Mouse (Mus musculus): Measurements from ENCODE around the gene Cdkn2b. TPM values are rescaled to one million over a fixed set of nuclear protein-coding genes. Genes with fewer than 3 reads are reported as not detected.

Gene Cdkn2b
- total and polyA plus RNA-seq, 3 experiments = not detected

GRCm38 (mm10) chr4:89272101-89272718, 38.6 kb downstream of the Cdkn2b start:
- Histone ChIP-seq H3K27me3 (replicated peaks) (no peaks in the 10 kb centered on the region), H3K27ac (ENCODE audit: insufficient read depth, low read depth) (no peak overlapping the region), H3K36me3 (replicated peaks in 1 of 2; ENCODE audit: control insufficient read depth in 1 of 2, insufficient read depth in 1 of 2, low read length in 1 of 2) (no peaks in the 10 kb centered on the region), H3K4me2 (ENCODE audit: insufficient read depth, low read depth, poor library complexity, severe bottlenecking) (no peak overlapping the region), H3K79me2 (replicated peaks; ENCODE audit: control insufficient read depth, extremely low read depth, insufficient read depth, poor library complexity, severe bottlenecking) (no peaks in the 10 kb centered on the region), H3K4me1 (ENCODE audit: control insufficient read depth in 1 of 2, insufficient read depth in 2 of 2) (no peaks in the 10 kb centered on the region), H3K9me3 (replicated peaks; ENCODE audit: low read length) (no peaks in the 10 kb centered on the region), H3K4me3 (replicated peaks in 1 of 3; ENCODE audit: low read depth in 2 of 3, low read length in 2 of 3, poor library complexity in 1 of 3) (no peak overlapping the region), H3K9ac (ENCODE audit: insufficient read depth, low read depth) (no peak overlapping the region)
- TF ChIP-seq MAZ (IDR thresholded peaks at IDR 0.05; ENCODE audit: low read depth, low read length) = no peak
- no peak for TF ChIP-seq RCOR1 (conservative IDR thresholded peaks at IDR 0.05; ENCODE audit: low read depth, low read length)
- no peak for TF ChIP-seq ZMIZ1 (IDR thresholded peaks at IDR 0.05; ENCODE audit: low read depth, low read length)
- TF ChIP-seq JUN (IDR thresholded peaks at IDR 0.05; ENCODE audit: insufficient read depth, low read depth, low read length) = no peak
- TF ChIP-seq MAX (IDR thresholded peaks at IDR 0.05; ENCODE audit: low read length) = no peak
- no peak for TF ChIP-seq CHD2 (IDR thresholded peaks at IDR 0.05; ENCODE audit: low read length)
- no peak for TF ChIP-seq MXI1 (IDR thresholded peaks at IDR 0.05; ENCODE audit: low read depth, low read length)
- TF ChIP-seq ETS1 (conservative IDR thresholded peaks at IDR 0.05; ENCODE audit: low read depth, low read length) = no peak
- TF ChIP-seq ZKSCAN1 (IDR thresholded peaks at IDR 0.05; ENCODE audit: borderline replicate concordance, low read depth, low read length) = no peak
- TF ChIP-seq E2F4 (IDR thresholded peaks at IDR 0.05; ENCODE audit: insufficient replicate concordance, low read depth, low read length) = no peak
- TF ChIP-seq ZC3H11A (IDR thresholded peaks at IDR 0.05; ENCODE audit: low read depth, low read length) = no peak
- no peak for TF ChIP-seq TCF12 (IDR thresholded peaks at IDR 0.05; ENCODE audit: low read depth, low read length)
- TF ChIP-seq MYC (IDR thresholded peaks at IDR 0.05; ENCODE audit: low read depth, low read length) = no peak
- TF ChIP-seq POLR2A (IDR thresholded peaks at IDR 0.05; ENCODE audit: low read depth, low read length) = no peak
- TF ChIP-seq ELF1 (IDR thresholded peaks at IDR 0.05; ENCODE audit: low read depth, low read length) = no peak
- TF ChIP-seq TBP (conservative IDR thresholded peaks at IDR 0.05; ENCODE audit: low read depth, low read length) = no peak
- TF ChIP-seq NRF1 (IDR thresholded peaks at IDR 0.05; ENCODE audit: low read depth, low read length) = no peak
- no peak for TF ChIP-seq JUND (conservative IDR thresholded peaks at IDR 0.05; ENCODE audit: low read depth, low read length)
- TF ChIP-seq SIN3A (IDR thresholded peaks at IDR 0.05; ENCODE audit: low read length) = no peak
- TF ChIP-seq EP300 (IDR thresholded peaks at IDR 0.05; ENCODE audit: low read length) = no peak
- in situ Hi-C loops (cut with MboI; ENCODE audit: low pct_ligation_motif_present, low pct_unique_long_range_greater_than_20kb, low sequenced_read_pairs) (no loop called here), dilution Hi-C loops (cut with MboI; ENCODE audit: extremely low pct_ligation_motif_present, extremely low pct_unique_long_range_greater_than_20kb, low sequenced_read_pairs) (no loop called here)
- DNase-seq (ENCODE audit: extremely low read depth) = no peak

GRCm38 (mm10) chr4:89257768-89258167, 53.1 kb downstream of the Cdkn2b start:
- Histone ChIP-seq H3K4me1 (ENCODE audit: control insufficient read depth in 1 of 2, insufficient read depth in 2 of 2) (no peaks in the 10 kb centered on the region), H3K27me3 (replicated peaks) (no peaks in the 10 kb centered on the region), H3K4me2 (ENCODE audit: insufficient read depth, low read depth, poor library complexity, severe bottlenecking) (no peak overlapping the region), H3K27ac (ENCODE audit: insufficient read depth, low read depth) (no peak overlapping the region), H3K9ac (ENCODE audit: insufficient read depth, low read depth) (no peak overlapping the region), H3K9me3 (replicated peaks; ENCODE audit: low read length) (no peaks in the 10 kb centered on the region), H3K4me3 (replicated peaks in 1 of 3; ENCODE audit: low read depth in 2 of 3, low read length in 2 of 3, poor library complexity in 1 of 3) (no peak overlapping the region), H3K79me2 (replicated peaks; ENCODE audit: control insufficient read depth, extremely low read depth, insufficient read depth, poor library complexity, severe bottlenecking) (no peaks in the 10 kb centered on the region), H3K36me3 (replicated peaks in 1 of 2; ENCODE audit: control insufficient read depth in 1 of 2, insufficient read depth in 1 of 2, low read length in 1 of 2) (no peaks in the 10 kb centered on the region)
- TF ChIP-seq USF1 (IDR thresholded peaks at IDR 0.05; ENCODE audit: low read depth, low read length) = no peak
- TF ChIP-seq UBTF (IDR thresholded peaks at IDR 0.05; ENCODE audit: low read depth, low read length) = no peak
- TF ChIP-seq RAD21 (IDR thresholded peaks at IDR 0.05; ENCODE audit: low read depth, low read length) = no peak
- no peak for TF ChIP-seq MAFK (IDR thresholded peaks at IDR 0.05; ENCODE audit: insufficient replicate concordance, low read length)
- no peak for TF ChIP-seq MXI1 (IDR thresholded peaks at IDR 0.05; ENCODE audit: low read depth, low read length)
- no peak for TF ChIP-seq IRF4 (IDR thresholded peaks at IDR 0.05; ENCODE audit: low read depth, low read length)
- no peak for TF ChIP-seq JUN (IDR thresholded peaks at IDR 0.05; ENCODE audit: insufficient read depth, low read depth, low read length)
- TF ChIP-seq SMC3 (IDR thresholded peaks at IDR 0.05; ENCODE audit: low read depth, low read length) = no peak
- TF ChIP-seq TBP (conservative IDR thresholded peaks at IDR 0.05; ENCODE audit: low read depth, low read length) = no peak
- TF ChIP-seq CHD2 (IDR thresholded peaks at IDR 0.05; ENCODE audit: low read length) = no peak
- no peak for TF ChIP-seq ZC3H11A (IDR thresholded peaks at IDR 0.05; ENCODE audit: low read depth, low read length)
- no peak for TF ChIP-seq RCOR1 (conservative IDR thresholded peaks at IDR 0.05; ENCODE audit: low read depth, low read length)
- dilution Hi-C loops (cut with MboI; ENCODE audit: extremely low pct_ligation_motif_present, extremely low pct_unique_long_range_greater_than_20kb, low sequenced_read_pairs) (no loop called here), in situ Hi-C loops (cut with MboI; ENCODE audit: low pct_ligation_motif_present, low pct_unique_long_range_greater_than_20kb, low sequenced_read_pairs) (no loop called here)
- DNase-seq (ENCODE audit: extremely low read depth) = no peak

All from CH12.LX (cell line).